Mouse (Mus musculus) brown adipose tissue, adult 24 weeks (tissue): ENCODE results near the gene Abhd12b. TPM values are rescaled to one million over a fixed set of nuclear protein-coding genes. Genes with fewer than 3 reads are reported as not detected.

Source experiments
- H3K27ac ChIP-seq: fragments of 200-500 bp; replicated peaks from 2 replicates; pipeline ENCODE4 v1.5.1; 2012; ENCODE audit warnings: low read depth, mild to moderate bottlenecking, low read length
- H3K4me1 ChIP-seq: fragments of 200-500 bp; 2 replicates; pipeline ENCODE4 v1.6.1; 2012; ENCODE audit warnings: low read length, mixed read lengths; ENCODE audit not compliant: control insufficient read depth, insufficient read depth, insufficient read length
- H3K4me3 ChIP-seq: fragments of 200-500 bp; 2 replicates; pipeline ENCODE4 v1.5.1; 2012; ENCODE audit warnings: low read depth, mild to moderate bottlenecking, low read length, moderate library complexity; ENCODE audit not compliant: insufficient read depth
- polyA plus RNA-seq: library from polyadenylated mRNA; stranded (reverse); fragments of >200 nt; gene quantifications from 2 replicates; pipeline ENCODE4 v1.2.4, GENCODE M21; 2012; ENCODE audit not compliant: missing spikeins, insufficient read depth, insufficient read length

Abhd12b gene
- polyA plus RNA-seq, 1 experiment, result not detected

DNA sequence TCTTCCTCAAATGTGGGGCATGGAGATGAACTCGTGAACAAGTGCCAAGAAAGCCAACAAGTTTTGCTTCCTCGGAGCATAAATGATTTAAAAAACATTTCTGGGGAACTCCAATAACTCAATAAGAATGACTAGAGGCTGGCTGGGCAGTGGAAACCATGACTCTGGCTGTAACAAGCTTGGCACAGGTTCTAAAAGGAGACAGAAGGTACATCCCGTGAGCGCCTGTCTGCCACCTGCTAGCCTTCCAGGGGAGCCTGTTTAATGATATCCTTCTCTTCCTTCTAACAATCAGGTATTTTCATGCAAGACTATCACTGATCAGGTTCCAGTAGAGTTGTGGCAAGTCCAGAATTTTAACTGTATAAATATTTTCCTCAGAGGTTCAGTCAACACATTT is 58.6 kb downstream of the Abhd12b start:
- Histone ChIP-seq H3K4me1 (no peaks in the 10 kb centered on the region), H3K27ac (no peak overlapping the region), H3K4me3 (no peak overlapping the region)

- no peak overlapping the region for H3K27ac ChIP-seq
- no peak overlapping the region for H3K4me3 ChIP-seq
- H3K4me1 ChIP-seq, result no peaks in the 10 kb centered on the region
Observed at GRCm38 (mm10) chr12:70213601-70214000, 59.7 kb downstream of the Abhd12b start.

DNA sequence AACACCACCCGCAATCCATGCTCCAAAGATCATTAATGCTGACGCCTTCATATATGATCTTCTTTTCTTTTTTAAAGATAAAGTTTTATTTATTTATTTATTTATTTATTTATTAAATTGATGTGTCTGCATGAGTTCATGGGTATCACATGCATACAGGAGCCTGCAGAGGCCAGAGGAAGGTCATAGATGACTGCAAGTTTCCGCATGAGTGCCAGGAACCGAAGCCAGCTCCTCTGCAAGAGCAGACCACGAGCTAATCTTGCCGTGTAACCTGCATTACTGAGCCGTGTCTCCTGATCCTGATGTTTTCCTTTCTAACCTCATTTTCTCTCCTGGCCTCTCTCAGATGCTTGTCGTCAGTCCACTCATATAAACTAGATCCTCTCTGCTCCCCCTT is 60.3 kb downstream of the Abhd12b start:
- H3K27ac ChIP-seq, result no peak overlapping the region
- no peaks in the 10 kb centered on the region for H3K4me1 ChIP-seq
- H3K4me3 ChIP-seq, result no peak overlapping the region

DNA sequence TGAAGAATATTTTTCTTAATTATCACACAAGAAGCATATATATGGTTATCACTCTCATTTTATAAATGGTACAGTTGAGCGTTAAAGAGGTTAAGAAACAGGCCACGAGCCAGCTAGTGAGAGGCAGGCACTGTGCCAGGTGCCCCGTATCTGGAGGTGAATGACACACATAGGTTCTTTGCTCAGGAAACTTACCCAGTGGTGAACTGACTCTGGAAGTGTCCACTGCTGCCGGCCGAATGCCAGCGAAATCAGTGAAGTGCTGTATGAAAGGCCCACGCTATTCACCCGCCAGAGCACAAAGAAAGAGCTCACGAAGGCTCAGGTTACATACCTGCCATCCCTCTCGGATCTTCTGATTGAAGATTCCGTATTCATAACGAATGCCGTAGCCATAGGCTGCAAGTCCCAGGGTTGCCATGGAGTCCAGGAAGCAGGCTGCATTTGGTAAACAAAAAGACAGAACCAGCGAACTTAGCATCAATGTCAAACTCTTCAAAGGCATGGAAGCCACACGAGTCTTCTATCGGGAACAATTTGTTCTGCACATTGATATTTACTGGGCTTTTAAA is 62.4 kb downstream of the Abhd12b start:
- H3K4me3 ChIP-seq, result no peak overlapping the region

GRCm38 (mm10) chr12:70218795-70219540 is 65.0 kb downstream of the Abhd12b start:
- no peak overlapping the region for H3K27ac ChIP-seq
- H3K4me3 ChIP-seq, result no peak overlapping the region
- H3K4me1 ChIP-seq, result no peaks in the 10 kb centered on the region

More for the DNA sequence above, 62.4 kb downstream of the Abhd12b start:
- H3K27ac ChIP-seq, result no peak overlapping the region
- H3K4me1 ChIP-seq, result no peaks in the 10 kb centered on the region

DNA sequence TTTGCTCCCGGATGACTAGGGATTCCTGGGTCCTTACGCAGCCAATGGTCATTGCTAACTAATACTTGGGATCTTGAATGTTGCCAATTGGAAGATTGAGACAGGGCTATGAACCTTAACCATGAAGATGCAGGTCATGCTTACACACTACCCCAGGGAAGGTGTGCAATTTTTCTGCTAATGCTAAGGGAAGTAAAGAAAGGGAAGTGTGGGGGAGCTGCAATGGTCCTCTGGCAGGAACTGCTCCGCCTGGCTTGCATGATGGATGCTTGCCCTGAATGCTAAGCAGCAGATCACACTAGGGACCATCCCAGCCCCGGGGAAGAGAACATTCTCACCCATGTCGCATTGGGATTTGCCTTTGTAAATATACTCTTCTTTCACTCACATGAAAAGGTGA is 67.5 kb downstream of the Abhd12b start:
- H3K4me1 ChIP-seq, result no peaks in the 10 kb centered on the region; the same call in 1 of the 2 replicates
- no peak overlapping the region for H3K27ac ChIP-seq
- H3K4me3 ChIP-seq, result no peak overlapping the region

DNA sequence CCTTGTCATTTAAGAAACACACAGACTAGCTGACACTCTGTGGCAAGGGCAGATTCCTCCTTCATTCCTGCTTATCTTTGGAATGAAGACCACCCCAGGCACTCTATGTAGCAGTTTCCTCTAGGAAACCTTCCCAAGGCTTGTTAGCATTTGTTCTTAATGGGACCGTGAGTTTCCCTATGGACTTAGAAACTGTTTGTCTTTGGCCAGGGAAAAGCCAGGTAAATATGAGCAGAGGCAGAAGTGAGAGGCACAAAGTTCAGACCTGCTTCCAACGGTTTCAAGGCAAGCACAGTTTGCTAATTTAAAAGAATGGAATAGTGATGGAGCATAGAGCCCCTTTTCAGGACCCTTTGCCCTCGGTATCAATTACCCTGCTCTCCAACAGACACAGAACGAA is 69.4 kb downstream of the Abhd12b start:
- Histone ChIP-seq H3K27ac (no peak overlapping the region), H3K4me1 (no peaks in the 10 kb centered on the region; the same call in 1 of the 2 replicates), H3K4me3 (no peak overlapping the region)

GRCm38 (mm10) chr12:70226655-70227054 is 72.7 kb downstream of the Abhd12b start:
- Histone ChIP-seq H3K4me3 (peak overlapping the region; percentile 72), H3K27ac (peak overlapping the region; percentile 61; the same call in 1 of the 2 replicates), H3K4me1 (peaks cover 7% of the 10 kb centered on the region)

- H3K4me3 ChIP-seq, result peak overlapping the region; percentile 72
- H3K27ac ChIP-seq, result peak overlapping the region; percentile 84
- H3K4me1 ChIP-seq, result peaks cover 8% of the 10 kb centered on the region
Observed at GRCm38 (mm10) chr12:70227121-70227932, 73.4 kb downstream of the Abhd12b start.

DNA sequence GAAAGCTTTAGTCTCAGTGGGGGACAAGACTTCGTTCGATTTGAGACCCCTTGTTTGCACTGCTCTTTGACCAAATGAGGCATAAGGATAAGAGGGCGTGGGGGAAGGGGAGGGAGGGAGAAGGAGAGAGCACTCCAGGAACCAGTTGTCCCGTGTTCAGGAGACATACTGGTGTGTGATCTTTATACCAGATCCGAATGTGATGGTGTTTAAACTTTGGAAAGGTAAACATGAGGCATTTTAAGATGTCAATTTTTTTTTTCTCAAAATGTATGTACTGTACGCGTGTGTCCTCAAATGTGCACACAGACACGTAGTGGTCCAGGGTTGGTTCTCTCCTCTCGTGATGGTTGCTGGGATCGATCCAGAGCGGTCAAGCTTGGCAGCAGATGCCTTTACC is 74.2 kb downstream of the Abhd12b start:
- Histone ChIP-seq H3K4me3 (peak overlapping the region; percentile 72), H3K4me1 (peaks cover 8% of the 10 kb centered on the region), H3K27ac (peak overlapping the region; percentile 84)

- Histone ChIP-seq H3K4me3 (no peak within 1 kb of the TSS), H3K4me1 (peaks cover 8% of the 10 kb centered on the region), H3K27ac (peak within 1 kb of the TSS; percentile 47)
Observed at GRCm38 (mm10) chr12:70231294-70231693, 77.4 kb downstream of the Abhd12b start, which contains the start of gene Pygl. Gene Pygl, minus strand, starts transcription at chr12:70231488.

GRCm38 (mm10) chr12:70232020-70232544 is 78.1 kb downstream of the Abhd12b start:
- 0 out of 2 replicates have a peak overlapping the region, but pooled peaks have one; percentile 47 for H3K27ac ChIP-seq
- peaks cover 8% of the 10 kb centered on the region for H3K4me1 ChIP-seq
- no peak overlapping the region for H3K4me3 ChIP-seq
